Mouse (Mus musculus): Measurements from ENCODE around the gene Hspb2. TPM values are rescaled to one million over a fixed set of nuclear protein-coding genes. Genes with fewer than 3 reads are reported as not detected.

The Hspb2 gene
- polyA plus RNA-seq (2015; fragmentation: Nextera tagmentation; extraction: Ambion mirVana): 5.2 and 6.0 TPM in 2 replicates

DNA sequence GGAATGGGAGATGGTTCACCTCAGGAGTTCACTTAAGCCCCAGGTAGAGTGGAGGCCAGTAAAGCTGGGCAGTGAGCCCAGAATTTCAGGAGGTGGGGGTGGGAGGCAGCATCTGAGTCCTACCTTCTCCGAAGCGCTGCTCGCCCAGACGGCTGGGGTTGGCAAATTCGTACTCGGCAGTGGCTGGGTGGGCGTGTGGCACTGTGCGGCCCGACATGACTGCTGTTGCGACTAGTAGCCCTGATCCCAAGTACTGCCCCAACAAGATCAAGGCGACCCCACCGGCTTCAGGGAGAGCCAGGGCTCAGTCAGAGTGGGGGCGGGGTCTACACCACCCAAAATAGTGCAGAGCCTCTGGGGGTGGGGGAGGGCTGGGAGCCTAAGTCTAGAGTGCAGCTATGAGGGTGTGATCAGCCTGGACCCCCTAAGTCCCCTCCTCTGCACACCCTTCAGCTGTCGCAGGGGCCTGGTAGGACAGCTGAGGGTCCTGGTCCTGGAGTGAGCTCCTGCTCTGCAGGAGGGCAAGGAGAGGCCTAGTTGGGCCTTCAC, at the start of gene Hspb2:
Hspb2 (minus strand) TSS at position 301 of the 549 bp plus-strand sequence.
- Histone ChIP-seq H3K4me3 (ENCODE audit: low read length) (peak within 1 kb of the TSS; percentile 25), H3K36me3 (ENCODE audit: insufficient read depth, low read length) (no peaks in the 10 kb centered on the region), H3K4me1 (ENCODE audit: insufficient read depth, low read length) (peaks cover 17% of the 10 kb centered on the region), H3K4me2 (replicated peaks; ENCODE audit: low read depth, low read length) (peak within 1 kb of the TSS; percentile 37), H3K9me3 (ENCODE audit: low read length) (no peaks in the 10 kb centered on the region), H3K27ac (ENCODE audit: low read length) (peak within 1 kb of the TSS; percentile 81), H3K9ac (replicated peaks; ENCODE audit: low read length) (0 out of 2 replicates have a peak within 1 kb of the TSS, but pooled peaks have one; percentile 35), H3K27me3 (ENCODE audit: insufficient read depth, low read length) (no peaks in the 10 kb centered on the region)
- 64% methylated on average over 14 of the region's 14 CpGs for WGBS
- ATAC-seq (ENCODE audit: low FRiP score, low TSS enrichment): peak; percentile 69

DNA sequence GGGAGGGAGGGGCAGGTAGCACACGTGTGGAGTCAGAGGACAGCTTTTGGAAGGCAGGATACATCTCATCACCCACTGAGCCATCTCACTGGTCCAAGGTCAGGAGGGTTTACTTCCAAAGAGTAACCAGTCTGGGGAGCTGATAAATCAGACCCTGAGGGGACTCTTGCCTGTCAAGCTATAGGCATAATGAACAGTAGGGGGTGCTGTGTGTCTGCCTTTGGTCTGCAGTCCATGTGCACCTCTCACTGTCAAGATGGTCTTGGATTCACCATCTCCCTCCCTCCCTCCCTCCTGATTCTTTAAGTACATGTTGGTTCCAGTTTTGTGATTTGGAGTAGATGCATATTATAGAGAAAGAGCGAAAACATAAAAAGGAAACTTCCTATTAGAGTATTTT, 48.8 kb upstream of the Hspb2 start:
- Histone ChIP-seq H3K4me2 (replicated peaks; ENCODE audit: low read depth, low read length) (no peak overlapping the region), H3K27ac (ENCODE audit: low read length) (no peak overlapping the region), H3K9ac (replicated peaks; ENCODE audit: low read length) (no peak overlapping the region), H3K27me3 (ENCODE audit: insufficient read depth, low read length) (no peaks in the 10 kb centered on the region), H3K4me3 (ENCODE audit: low read length) (no peak overlapping the region), H3K4me1 (ENCODE audit: insufficient read depth, low read length) (no peaks in the 10 kb centered on the region), H3K9me3 (ENCODE audit: low read length) (no peaks in the 10 kb centered on the region), H3K36me3 (ENCODE audit: insufficient read depth, low read length) (peaks cover 37% of the 10 kb centered on the region)
- 0 out of 2 replicates have a peak, but pooled peaks have one; percentile 31 for ATAC-seq (ENCODE audit: low FRiP score, low TSS enrichment)
- WGBS: 54% methylated on average over 2 of the region's 2 CpGs

DNA sequence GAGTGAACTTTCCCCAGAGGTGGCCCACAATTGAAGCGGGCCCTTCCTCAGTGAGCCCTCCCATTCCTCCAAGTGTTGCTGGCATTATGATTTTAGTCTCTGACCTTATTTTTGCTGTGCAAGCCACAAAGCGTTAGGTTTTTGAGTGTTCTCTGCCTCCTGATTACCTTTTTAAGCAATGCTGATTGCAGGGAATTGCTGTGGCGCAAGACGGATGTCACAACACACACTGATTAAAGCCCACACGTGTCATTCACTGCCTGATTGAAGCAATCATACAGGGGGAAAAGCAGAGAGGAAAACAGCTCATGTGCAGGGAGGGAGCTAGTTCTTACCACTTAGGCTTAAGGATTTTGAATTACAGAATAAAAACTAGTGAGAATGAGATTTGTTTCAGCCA, 46.2 kb upstream of the Hspb2 start:
- no peak overlapping the region for H3K4me2 ChIP-seq (replicated peaks; ENCODE audit: low read depth, low read length)
- H3K4me3 ChIP-seq (ENCODE audit: low read length): no peak overlapping the region
- H3K27me3 ChIP-seq (ENCODE audit: insufficient read depth, low read length): no peaks in the 10 kb centered on the region
- H3K4me1 ChIP-seq (ENCODE audit: insufficient read depth, low read length): no peaks in the 10 kb centered on the region
- no peaks in the 10 kb centered on the region for H3K9me3 ChIP-seq (ENCODE audit: low read length)
- peaks cover 20% of the 10 kb centered on the region for H3K36me3 ChIP-seq (ENCODE audit: insufficient read depth, low read length)
- no peak for ATAC-seq (ENCODE audit: low FRiP score, low TSS enrichment)
- H3K9ac ChIP-seq (replicated peaks; ENCODE audit: low read length): no peak overlapping the region
- 89% methylated on average over 5 of the region's 5 CpGs for WGBS
- H3K27ac ChIP-seq (ENCODE audit: low read length): no peak overlapping the region

DNA sequence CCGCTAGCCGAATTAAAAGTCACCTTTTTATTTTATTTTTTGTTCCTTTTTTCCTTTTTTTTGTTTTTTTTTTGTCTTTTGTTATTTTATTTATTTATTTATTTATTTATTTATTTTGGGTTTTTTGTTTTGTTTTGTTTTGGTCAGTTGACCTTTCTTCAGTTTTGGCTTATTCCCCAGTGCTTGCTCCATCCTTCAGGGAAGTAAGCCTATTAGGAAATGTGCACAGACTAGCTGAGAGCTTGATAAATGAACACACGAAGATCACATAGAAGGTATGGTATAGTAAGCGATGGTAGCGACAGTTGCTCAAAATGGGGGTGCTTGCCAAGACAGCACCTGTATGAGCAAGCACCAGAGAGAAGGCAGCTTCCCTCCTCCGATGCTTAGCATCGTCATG, 45.5 kb upstream of the Hspb2 start:
- no peak overlapping the region for H3K4me2 ChIP-seq (replicated peaks; ENCODE audit: low read depth, low read length)
- peaks cover 17% of the 10 kb centered on the region for H3K36me3 ChIP-seq (ENCODE audit: insufficient read depth, low read length)
- no peak overlapping the region for H3K9ac ChIP-seq (replicated peaks; ENCODE audit: low read length)
- H3K9me3 ChIP-seq (ENCODE audit: low read length): no peaks in the 10 kb centered on the region
- WGBS: 98% methylated on average over 7 of the region's 7 CpGs
- H3K4me3 ChIP-seq (ENCODE audit: low read length): no peak overlapping the region
- no peak overlapping the region for H3K27ac ChIP-seq (ENCODE audit: low read length)
- no peak for ATAC-seq (ENCODE audit: low FRiP score, low TSS enrichment)
- no peaks in the 10 kb centered on the region for H3K4me1 ChIP-seq (ENCODE audit: insufficient read depth, low read length)
- H3K27me3 ChIP-seq (ENCODE audit: insufficient read depth, low read length): no peaks in the 10 kb centered on the region

DNA sequence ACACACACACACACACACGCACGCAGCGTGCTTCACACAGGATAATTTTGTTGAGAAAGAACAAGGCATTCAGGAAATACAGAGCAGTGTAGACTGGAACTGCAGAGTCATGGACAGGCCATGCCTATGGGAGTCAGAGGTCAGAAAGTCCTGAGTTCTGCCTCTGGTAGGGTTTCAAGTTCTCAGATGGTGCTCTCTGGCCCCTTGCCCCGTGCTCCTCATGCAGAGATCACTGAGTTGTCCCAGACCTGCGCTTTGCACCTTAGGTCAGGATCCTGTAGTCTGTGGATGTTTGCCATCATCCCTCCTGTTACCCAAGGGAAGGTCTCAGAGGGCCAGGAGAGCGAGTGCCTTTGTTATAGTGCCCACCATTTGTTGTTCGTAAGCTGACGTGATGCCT, 44.6 kb upstream of the Hspb2 start:
- no peaks in the 10 kb centered on the region for H3K4me1 ChIP-seq (ENCODE audit: insufficient read depth, low read length)
- no peak overlapping the region for H3K4me3 ChIP-seq (ENCODE audit: low read length)
- H3K9me3 ChIP-seq (ENCODE audit: low read length): no peaks in the 10 kb centered on the region
- 83% methylated on average over 8 of the region's 8 CpGs for WGBS
- no peaks in the 10 kb centered on the region for H3K27me3 ChIP-seq (ENCODE audit: insufficient read depth, low read length)
- peaks cover 24% of the 10 kb centered on the region for H3K36me3 ChIP-seq (ENCODE audit: insufficient read depth, low read length)
- no peak for ATAC-seq (ENCODE audit: low FRiP score, low TSS enrichment)
- H3K27ac ChIP-seq (ENCODE audit: low read length): no peak overlapping the region
- no peak overlapping the region for H3K4me2 ChIP-seq (replicated peaks; ENCODE audit: low read depth, low read length)
- H3K9ac ChIP-seq (replicated peaks; ENCODE audit: low read length): no peak overlapping the region

DNA sequence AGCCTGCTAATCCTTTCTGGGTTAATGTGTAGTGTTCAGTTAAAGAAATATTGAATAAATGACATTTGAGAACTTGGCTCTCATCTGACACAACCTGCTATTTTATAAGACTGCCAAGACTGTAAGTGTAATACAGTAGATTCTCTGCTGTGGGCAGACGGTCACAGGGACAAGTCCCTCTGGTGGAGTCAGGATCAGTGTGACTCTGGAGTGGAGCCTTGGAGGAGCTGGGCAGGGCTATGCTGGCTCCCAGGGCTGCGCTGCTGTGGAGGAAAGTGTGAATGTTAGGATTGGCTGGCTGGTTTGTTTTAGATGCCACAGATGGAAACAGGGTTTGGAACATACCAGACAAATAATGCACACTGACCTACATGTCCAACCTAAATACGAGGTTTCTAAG, 43.1 kb upstream of the Hspb2 start:
- Histone ChIP-seq H3K4me1 (ENCODE audit: insufficient read depth, low read length) (no peaks in the 10 kb centered on the region), H3K9me3 (ENCODE audit: low read length) (no peaks in the 10 kb centered on the region), H3K27me3 (ENCODE audit: insufficient read depth, low read length) (no peaks in the 10 kb centered on the region), H3K4me2 (replicated peaks; ENCODE audit: low read depth, low read length) (no peak overlapping the region), H3K36me3 (ENCODE audit: insufficient read depth, low read length) (peaks cover 26% of the 10 kb centered on the region), H3K27ac (ENCODE audit: low read length) (no peak overlapping the region), H3K9ac (replicated peaks; ENCODE audit: low read length) (no peak overlapping the region), H3K4me3 (ENCODE audit: low read length) (no peak overlapping the region)
- 86% methylated on average over 3 of the region's 3 CpGs for WGBS
- no peak for ATAC-seq (ENCODE audit: low FRiP score, low TSS enrichment)

DNA sequence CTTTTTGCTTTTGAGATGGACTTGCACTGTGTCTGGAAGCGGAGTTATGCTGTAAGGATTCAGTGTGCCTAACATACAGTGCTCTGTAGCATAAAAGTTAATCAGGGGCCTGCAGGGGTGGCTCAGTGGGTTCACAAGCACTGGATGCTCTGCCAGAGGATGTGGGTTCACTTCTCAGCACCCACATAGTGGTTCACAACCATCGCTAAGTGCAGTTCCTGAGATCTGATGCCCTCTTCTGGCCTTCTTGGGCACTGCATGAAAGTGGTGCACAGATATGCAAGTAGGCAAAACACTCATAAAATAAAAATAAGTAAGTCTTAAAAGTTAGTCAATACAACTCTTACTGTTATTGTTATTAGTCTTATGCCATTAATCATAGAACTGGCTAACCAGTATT, 30.0 kb upstream of the Hspb2 start:
- no peaks in the 10 kb centered on the region for H3K4me1 ChIP-seq (ENCODE audit: insufficient read depth, low read length)
- H3K27ac ChIP-seq (ENCODE audit: low read length): no peak overlapping the region
- no peak overlapping the region for H3K4me2 ChIP-seq (replicated peaks; ENCODE audit: low read depth, low read length)
- no peaks in the 10 kb centered on the region for H3K9me3 ChIP-seq (ENCODE audit: low read length)
- peaks cover 56% of the 10 kb centered on the region for H3K36me3 ChIP-seq (ENCODE audit: insufficient read depth, low read length)
- H3K27me3 ChIP-seq (ENCODE audit: insufficient read depth, low read length): no peaks in the 10 kb centered on the region
- 81% methylated on average over 2 of the region's 2 CpGs for WGBS
- ATAC-seq (ENCODE audit: low FRiP score, low TSS enrichment): no peak
- H3K4me3 ChIP-seq (ENCODE audit: low read length): no peak overlapping the region
- H3K9ac ChIP-seq (replicated peaks; ENCODE audit: low read length): no peak overlapping the region

DNA sequence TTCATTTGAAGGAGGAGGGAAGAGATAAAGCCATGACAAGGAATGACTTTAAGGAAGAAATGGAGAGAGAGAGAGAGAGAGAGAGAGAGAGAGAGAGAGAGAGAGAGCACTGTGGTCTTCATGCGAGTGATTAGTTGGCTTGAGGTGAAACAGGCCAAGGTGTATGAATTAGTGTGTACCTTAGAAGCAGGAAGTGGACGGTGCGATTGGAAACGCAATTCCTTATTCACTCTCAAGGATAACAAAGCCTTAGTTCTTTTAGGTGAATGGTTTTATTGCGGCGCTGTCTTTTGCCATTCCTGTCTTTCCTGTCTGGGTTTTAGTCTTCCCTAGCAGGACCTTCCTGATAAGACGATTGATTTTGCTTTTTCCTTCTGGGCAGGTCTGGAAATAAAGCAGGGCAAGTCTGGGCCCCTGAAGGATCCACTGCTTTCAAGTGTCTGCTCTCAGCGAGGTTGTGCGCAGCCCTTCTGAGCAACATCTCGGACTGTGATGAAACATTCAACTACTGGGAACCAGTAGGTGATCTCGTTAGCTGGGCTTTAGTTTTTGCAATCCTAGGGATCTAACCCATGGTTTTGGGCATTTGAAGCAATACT, 24.1 kb upstream of the Hspb2 start:
- Histone ChIP-seq H3K9ac (replicated peaks; ENCODE audit: low read length) (peak overlapping the region; percentile 97), H3K27me3 (ENCODE audit: insufficient read depth, low read length) (no peaks in the 10 kb centered on the region), H3K36me3 (ENCODE audit: insufficient read depth, low read length) (peaks cover 23% of the 10 kb centered on the region; the same call in 1 of the 2 replicates), H3K4me3 (ENCODE audit: low read length) (peak overlapping the region; percentile 95), H3K9me3 (ENCODE audit: low read length) (no peaks in the 10 kb centered on the region), H3K4me2 (replicated peaks; ENCODE audit: low read depth, low read length) (peak overlapping the region; percentile 82), H3K4me1 (ENCODE audit: insufficient read depth, low read length) (peaks cover 18% of the 10 kb centered on the region), H3K27ac (ENCODE audit: low read length) (no peak overlapping the region)
- 0 out of 2 replicates have a peak, but pooled peaks have one; percentile 1 for ATAC-seq (ENCODE audit: low FRiP score, low TSS enrichment)
- 53% methylated on average over 11 of the region's 11 CpGs for WGBS

DNA sequence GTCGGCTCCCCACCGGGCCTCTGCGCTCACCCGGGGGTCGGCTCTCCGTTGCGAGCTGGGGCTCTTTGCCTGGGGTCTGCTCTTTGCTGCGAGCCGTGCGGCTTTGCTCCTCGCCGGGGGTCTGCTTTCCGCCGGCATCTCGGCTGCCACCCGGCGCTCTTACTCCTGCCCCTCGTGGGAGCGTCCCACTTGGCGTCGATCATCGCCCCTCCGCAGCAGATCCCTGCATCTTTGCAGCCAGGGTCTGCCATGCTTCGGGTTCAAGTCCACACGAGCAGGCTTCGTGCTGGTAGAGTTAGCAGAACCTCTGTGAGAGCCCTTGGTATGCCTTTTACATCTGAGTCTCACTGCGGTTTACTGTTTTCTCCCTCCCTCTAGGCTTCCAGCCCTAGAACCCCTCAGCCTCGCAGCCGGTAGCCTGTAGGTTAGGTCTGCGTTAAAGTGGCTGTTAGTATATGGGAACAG, 23.5 kb upstream of the Hspb2 start:
- no peaks in the 10 kb centered on the region for H3K9me3 ChIP-seq (ENCODE audit: low read length)
- H3K27ac ChIP-seq (ENCODE audit: low read length): peak overlapping the region; percentile 84; the same call in 1 of the 2 replicates
- H3K9ac ChIP-seq (replicated peaks; ENCODE audit: low read length): peak overlapping the region; percentile 97
- H3K4me1 ChIP-seq (ENCODE audit: insufficient read depth, low read length): peaks cover 18% of the 10 kb centered on the region
- peak overlapping the region; percentile 95 for H3K4me3 ChIP-seq (ENCODE audit: low read length)
- under 1% methylated on average over 30 of the region's 30 CpGs for WGBS
- H3K36me3 ChIP-seq (ENCODE audit: insufficient read depth, low read length): peaks cover 21% of the 10 kb centered on the region
- H3K27me3 ChIP-seq (ENCODE audit: insufficient read depth, low read length): no peaks in the 10 kb centered on the region
- ATAC-seq (ENCODE audit: low FRiP score, low TSS enrichment): peak; percentile 37; the same call in 1 of the 2 replicates
- peak overlapping the region; percentile 82 for H3K4me2 ChIP-seq (replicated peaks; ENCODE audit: low read depth, low read length)

DNA sequence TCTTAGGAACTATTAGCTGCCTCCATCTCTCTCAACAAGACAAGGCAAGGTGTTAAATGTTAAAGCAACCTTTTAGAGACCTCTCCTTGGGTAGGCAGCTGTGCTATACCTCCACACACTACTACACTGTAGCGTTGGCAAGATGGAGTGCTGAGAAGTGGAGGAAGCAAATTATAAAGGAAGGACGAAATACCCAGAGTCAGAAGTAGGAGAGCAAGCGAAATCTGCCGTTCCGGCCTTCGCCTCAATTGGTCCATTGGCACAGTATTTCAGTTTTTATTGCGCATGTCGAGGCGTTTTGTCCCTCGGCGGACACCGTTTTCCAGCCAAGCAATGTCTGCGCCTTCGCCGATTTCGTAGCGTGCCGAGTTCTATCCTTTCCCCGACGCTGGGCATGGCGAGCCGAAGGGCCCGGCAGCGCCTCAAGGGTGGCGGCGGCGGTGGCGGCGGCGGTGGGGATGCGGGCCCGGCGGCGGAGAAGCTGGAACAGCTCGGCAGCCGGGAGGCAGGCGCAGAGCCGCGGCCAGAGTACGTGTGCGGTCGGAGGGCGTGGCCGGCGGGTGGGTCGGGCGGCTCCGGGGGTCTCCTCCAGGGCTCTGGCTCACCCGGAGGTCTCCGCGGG, 22.9 kb upstream of the Hspb2 start, which contains the start of the genes Alg9 and 1110032A03Rik:
Alg9 (plus strand) TSS at position 29 of the 622 bp plus-strand sequence.
1110032A03Rik (minus strand) TSS at position 530 of the 622 bp plus-strand sequence.
- no peaks in the 10 kb centered on the region for H3K9me3 ChIP-seq (ENCODE audit: low read length)
- WGBS: 0% methylated on average over 35 of the region's 51 CpGs
- peaks cover 18% of the 10 kb centered on the region for H3K4me1 ChIP-seq (ENCODE audit: insufficient read depth, low read length)
- peak within 1 kb of the TSS; percentile 84 for H3K27ac ChIP-seq (ENCODE audit: low read length)
- ATAC-seq (ENCODE audit: low FRiP score, low TSS enrichment): peak; percentile 88
- H3K36me3 ChIP-seq (ENCODE audit: insufficient read depth, low read length): peaks cover 16% of the 10 kb centered on the region
- no peaks in the 10 kb centered on the region for H3K27me3 ChIP-seq (ENCODE audit: insufficient read depth, low read length)
- peak within 1 kb of the TSS; percentile 82 for H3K4me2 ChIP-seq (replicated peaks; ENCODE audit: low read depth, low read length)
- peak within 1 kb of the TSS; percentile 95 for H3K4me3 ChIP-seq (ENCODE audit: low read length)
- peak within 1 kb of the TSS; percentile 97 for H3K9ac ChIP-seq (replicated peaks; ENCODE audit: low read length)
